Mouse (Mus musculus) T-helper 1 cell (primary cell): ENCODE results near the gene Barhl1.

Source experiments
- in situ Hi-C: fragments of 300-600 bp; cut with MboI, MseI; formaldehyde crosslinking; loops from one replicate; pipeline ENCODE4 v1.15.1; 2025; ENCODE audit warnings: high pct_unique_total_duplicates

Barhl1 gene

GRCm38 (mm10) chr2:28911331-28912038 is 5.0 kb downstream of the Barhl1 start:
- in situ Hi-C loops: no loop called here

GRCm38 (mm10) chr2:28910877-28911276 is 5.6 kb downstream of the Barhl1 start:
- in situ Hi-C loops: no loop called here

GRCm38 (mm10) chr2:28909818-28910710 is 6.4 kb downstream of the Barhl1 start:
- in situ Hi-C loops: no loop called here

DNA sequence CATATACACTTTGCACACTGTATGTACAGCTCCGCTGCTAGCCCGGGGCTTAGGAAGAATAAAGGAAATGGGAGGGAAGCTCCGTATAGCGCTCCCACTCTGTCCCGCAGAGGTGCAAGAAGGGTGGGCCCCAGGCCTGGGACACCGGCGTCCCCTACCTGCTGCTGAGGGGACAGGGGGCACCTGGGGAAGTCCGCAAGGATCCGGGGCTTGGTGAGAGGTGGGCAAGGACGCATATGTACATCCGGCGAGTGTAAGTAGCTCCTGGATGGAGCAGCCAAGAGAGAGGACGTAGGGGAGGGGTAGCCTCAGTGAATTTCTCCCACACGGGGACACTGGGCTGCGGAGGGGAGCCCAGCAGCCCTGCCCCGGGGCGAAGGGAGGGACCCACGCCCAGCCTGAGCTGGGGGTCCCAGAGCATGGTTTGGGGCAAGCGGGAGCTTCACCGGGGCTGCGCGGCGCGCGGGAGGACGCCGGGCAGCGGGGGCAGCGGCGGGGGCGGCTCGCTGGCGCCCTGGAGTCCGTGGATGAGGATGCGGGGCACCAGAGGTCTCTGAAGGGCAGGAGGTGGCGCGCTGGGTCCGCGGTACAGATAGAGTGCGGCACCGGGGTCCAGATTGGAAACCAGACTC is 7.2 kb downstream of the Barhl1 start:
- in situ Hi-C loops: no loop called here

GRCm38 (mm10) chr2:28908389-28909153 is 7.9 kb downstream of the Barhl1 start:
- in situ Hi-C loops: no loop called here

- in situ Hi-C loops: no loop called here
These were observed 8.6 kb downstream of the Barhl1 start for GRCm38 (mm10) chr2:28907691-28908388.

- in situ Hi-C loops: no loop called here
These were observed 10.9 kb downstream of the Barhl1 start for GRCm38 (mm10) chr2:28905561-28905960.

DNA sequence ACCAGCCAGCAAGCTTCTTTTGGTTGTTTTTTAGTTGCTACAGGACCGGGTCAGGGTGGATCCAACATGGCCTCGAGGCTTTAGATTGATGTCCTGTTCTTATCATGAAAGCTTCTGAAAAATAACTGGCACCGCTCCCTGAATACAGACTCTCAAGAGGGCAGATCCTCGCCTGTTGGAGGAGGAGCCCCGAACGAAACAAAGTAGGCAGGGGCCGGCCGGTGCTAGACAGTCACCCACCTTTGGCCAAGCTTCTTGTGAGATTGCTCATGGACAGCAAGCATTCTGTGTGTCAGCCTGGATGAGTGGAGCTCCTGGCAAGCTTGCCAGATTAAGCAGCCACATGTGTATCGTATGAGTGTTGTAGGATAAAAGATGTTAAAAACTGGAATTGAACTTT is 11.7 kb downstream of the Barhl1 start:
- in situ Hi-C loops: no loop called here

GRCm38 (mm10) chr2:28903871-28904270 is 12.6 kb downstream of the Barhl1 start:
- in situ Hi-C loops: no loop called here

DNA sequence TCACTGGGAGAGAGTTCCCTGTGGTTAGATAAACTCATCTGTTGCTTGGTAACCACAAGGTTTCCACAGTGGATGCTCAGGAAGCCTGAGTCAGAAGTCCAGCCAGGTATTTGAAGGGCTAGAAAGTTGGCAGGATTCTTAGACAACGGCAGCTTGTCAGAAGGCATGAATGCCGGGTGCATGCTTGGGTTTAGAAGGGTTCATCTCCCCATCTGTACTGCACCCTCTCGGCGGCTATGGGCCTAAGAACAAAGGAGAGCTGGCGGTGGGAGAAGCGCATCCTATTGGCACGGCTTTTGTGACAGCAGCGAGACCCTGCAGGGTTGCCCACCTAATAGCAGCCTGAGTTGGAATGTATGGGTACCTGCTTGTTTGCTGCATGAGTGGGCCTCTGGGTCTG is 14.2 kb downstream of the Barhl1 start:
- in situ Hi-C loops: no loop called here

GRCm38 (mm10) chr2:28897340-28897899 is 19.0 kb downstream of the Barhl1 start:
- in situ Hi-C loops: no loop called here

- in situ Hi-C loops: no loop called here
These were observed 20.6 kb downstream of the Barhl1 start for GRCm38 (mm10) chr2:28895876-28896275.

DNA sequence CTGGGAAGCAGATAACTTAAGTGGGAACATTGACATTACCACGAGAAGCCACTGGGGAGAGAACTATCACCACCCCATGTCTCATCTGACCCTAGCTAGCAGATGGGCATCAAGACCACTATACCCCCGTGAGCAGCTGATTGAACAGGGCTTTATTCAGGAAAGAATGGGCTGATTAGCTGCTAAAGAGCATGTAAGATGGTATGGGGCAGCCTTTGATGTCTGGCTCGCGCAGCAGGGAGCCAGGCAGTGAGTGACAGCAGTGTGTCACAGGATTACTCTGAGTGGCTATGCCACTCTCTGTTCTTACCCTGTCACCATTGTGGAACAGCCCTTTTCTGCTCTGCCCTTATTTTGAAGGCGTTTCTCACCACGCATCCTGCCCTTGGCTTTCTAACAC is 22.9 kb downstream of the Barhl1 start:
- in situ Hi-C loops: no loop called here

DNA sequence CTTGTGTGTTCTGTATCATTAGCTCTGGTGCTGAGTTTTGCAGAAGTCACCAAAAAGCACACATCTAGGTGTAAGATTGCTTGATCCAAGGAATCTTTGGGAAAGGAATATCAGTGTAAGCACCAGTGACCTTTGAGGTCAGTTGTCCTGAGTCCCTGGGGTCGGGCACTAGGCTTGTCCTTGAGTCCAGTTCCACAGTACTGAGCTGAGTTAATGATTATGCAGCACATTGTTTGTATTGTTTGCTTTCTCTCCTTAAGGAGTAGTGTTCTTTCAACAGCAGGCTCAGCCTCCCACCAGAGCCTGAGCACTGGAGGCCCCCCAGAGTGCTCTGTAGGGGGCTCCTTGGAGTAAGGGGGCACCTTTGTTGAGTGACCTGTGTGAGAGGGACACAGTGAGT is 23.7 kb downstream of the Barhl1 start:
- in situ Hi-C loops: no loop called here

DNA sequence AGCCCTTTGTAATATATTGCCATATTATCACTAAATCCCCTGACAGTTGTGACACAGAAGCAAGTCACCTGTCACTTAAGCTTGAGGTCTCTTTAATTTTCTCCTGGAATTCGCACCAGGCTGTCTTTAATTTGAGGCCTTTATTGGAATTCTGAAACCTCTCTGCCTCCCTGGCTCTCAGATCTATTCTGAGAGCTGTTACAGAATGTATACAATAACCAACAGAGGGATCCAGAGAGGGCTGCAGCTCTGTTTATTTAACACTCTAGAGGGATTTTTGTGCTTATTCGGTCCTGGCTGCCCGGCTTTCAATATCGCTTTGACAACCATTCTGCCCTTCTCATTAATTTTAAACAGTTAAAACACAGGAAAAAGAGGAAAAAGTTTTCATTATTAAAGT is 31.6 kb downstream of the Barhl1 start:
- in situ Hi-C loops: loop anchor here (5.0 kb wide), 1 partner anchor 1078 kb away; no protein-coding TSS in a partner anchor

DNA sequence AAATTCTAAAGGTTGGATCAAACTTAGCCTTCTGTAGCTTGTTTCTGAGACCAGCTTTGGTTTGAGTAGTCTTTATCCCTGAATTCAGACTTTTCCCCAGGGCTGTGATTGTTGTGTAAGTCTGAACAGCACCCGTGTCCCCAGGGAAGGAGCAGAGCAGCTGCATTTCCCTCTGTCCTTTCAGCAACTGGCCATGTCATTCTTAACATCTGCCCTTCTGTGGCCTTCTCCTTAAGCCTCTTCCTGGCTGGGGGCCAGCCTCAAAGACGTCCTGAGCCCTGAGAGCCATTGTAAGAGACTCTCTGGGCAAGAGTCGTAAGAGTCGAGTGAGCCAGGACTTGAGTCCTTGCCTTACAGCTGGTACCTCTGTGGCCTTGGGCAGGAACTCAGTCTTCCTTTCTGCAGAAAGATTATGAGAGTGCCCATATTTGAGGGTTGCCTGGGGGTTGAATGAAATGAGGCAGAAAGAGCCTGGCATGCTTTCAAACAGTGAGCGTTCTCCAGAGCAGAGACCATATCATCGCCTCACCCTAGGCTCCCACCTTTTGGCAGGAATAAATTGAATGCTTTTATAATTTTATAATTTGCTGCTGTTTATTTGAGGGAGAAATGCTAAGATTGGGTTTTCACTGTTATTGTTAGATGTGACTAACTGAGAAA is 33.5 kb downstream of the Barhl1 start:
- in situ Hi-C loops: no loop called here

GRCm38 (mm10) chr2:28882047-28882446 is 34.4 kb downstream of the Barhl1 start:
- in situ Hi-C loops: no loop called here

DNA sequence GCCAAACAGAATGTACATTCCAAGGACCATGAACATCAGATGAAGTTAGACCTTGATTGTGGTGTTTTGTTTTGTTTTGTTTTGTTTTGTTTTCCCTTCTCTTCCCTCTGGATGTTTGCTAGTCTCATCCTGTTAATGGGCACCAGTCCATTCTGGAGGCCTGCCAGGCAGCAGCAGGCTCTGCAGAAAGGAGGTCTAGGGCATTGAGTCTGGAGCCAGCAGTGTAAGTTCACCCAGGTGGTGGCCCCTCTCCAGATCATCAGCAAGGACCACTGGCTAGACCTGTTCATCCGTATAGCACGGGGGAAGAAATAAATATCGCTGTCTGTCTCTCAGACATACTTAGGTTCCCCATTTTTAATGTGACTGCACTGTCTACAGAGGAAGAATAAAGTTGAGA is 35.2 kb downstream of the Barhl1 start:
- in situ Hi-C loops: no loop called here

DNA sequence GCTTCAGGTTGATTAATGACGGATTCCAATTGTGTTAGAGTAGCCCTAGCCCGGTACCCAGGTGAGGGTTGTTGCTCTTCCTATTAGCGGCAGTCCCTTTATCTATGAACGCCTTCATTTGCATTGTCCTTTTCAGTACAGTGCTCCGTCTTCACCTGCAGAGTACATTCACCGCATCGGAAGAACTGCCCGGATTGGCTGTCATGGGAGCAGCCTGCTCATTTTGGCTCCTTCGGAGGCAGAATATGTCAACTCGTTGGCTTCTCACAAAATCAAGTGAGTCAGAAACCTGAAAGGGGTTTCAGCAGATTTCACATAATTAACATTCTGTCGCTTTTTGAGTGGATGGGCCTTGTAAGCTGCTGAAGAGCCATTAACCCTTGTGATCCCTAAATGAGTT is 40.9 kb downstream of the Barhl1 start:
- in situ Hi-C loops: no loop called here

DNA sequence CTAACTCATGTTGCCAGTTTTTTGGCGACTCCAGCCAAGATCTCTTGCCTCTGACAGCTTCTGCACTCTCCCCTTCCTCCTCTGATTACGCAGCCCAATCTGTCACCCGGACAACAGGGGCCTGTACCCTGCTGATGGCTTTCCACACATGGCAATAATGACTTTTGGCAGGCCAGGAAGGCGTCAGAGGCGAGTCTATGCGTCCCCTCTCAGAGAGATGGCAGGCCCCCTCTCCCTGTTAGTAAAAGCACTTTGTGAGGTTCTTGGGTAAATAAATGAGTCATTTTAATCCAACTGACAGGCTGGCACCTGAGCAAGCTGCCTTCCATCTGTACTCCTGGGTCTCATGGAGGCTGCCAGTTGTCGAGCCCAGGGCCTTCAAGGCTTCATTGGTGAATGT is 49.0 kb downstream of the Barhl1 start:
- in situ Hi-C loops: no loop called here
